Mouse (Mus musculus): ENCODE results near the gene Srgn.

- no peak for TF ChIP-seq CTCF (IDR thresholded peaks at IDR 0.05; ENCODE audit: low read depth)
- TF ChIP-seq EP300 (IDR thresholded peaks at IDR 0.05; ENCODE audit: low read depth), result no peak
Observed at GRCm38 (mm10) chr10:62469736-62470135, 57.5 kb downstream of the Srgn start.

Measured in liver, embryonic 14.5 days (tissue).